ENCODE assay signal across 21 mouse cellular contexts in genomic region chr4:104220099-104220498, GRCm38 (mm10).
A peak's percentile ranks its signal among the peaks of the same experiment; 100 is the strongest.
DNase-seq lines count a peak whose midpoint lies in the region; ATAC-seq and TF ChIP-seq lines count a peak whose summit lies in the region.
"Had no signal": no experiment of that assay in that cellular context is flagged by ENCODE, and none has a peak within 500 bp of the region (broad histone marks: within the 10 kb centered on the region; RNA-seq: fewer than 3 reads in every experiment).

No protein-coding gene starts in this region.

- no peak overlapping the region for H3K4me2 ChIP-seq in heart, embryonic 16.5 days (ENCODE audit: low read depth, low read length)
- H3K4me2 ChIP-seq in midbrain, embryonic 15.5 days = no peak overlapping the region
- H3K4me2 ChIP-seq: embryonic facial prominence, embryonic 15.5 days; forebrain, embryonic 15.5 days; heart, embryonic 11.5 days; hindbrain, embryonic 12.5 days had no signal

- no peak overlapping the region for H3K27ac ChIP-seq in heart, embryonic 16.5 days (ENCODE audit: low read length)
- peak overlapping the region; percentile 43 for H3K27ac ChIP-seq in midbrain, embryonic 15.5 days
- H3K27ac ChIP-seq: embryonic facial prominence, embryonic 15.5 days; forebrain, embryonic 15.5 days; hindbrain, embryonic 12.5 days had no signal

- H3K27me3 ChIP-seq in heart, embryonic 16.5 days (ENCODE audit: control insufficient read depth, insufficient read depth, low read length) = no peaks in the 10 kb centered on the region
- no peaks in the 10 kb centered on the region for H3K27me3 ChIP-seq in midbrain, embryonic 15.5 days (replicated peaks)
- H3K27me3 ChIP-seq: embryonic facial prominence, embryonic 15.5 days; forebrain, embryonic 15.5 days; hindbrain, embryonic 12.5 days had no signal

- H3K4me1 ChIP-seq in heart, embryonic 16.5 days (ENCODE audit: control insufficient read depth, insufficient read depth, low read length) = peaks cover 2% of the 10 kb centered on the region; the same call in 1 of the 2 replicates
- H3K4me1 ChIP-seq in midbrain, embryonic 15.5 days = peaks cover 36% of the 10 kb centered on the region
- H3K4me1 ChIP-seq: embryonic facial prominence, embryonic 15.5 days had no signal

- intact Hi-C loops in heart, postnatal 10 days (cut with DNase I) = no loop called here

- TF ChIP-seq CTCF in brain, embryonic 14.5 days (IDR thresholded peaks at IDR 0.05; ENCODE audit: borderline replicate concordance, extremely low read depth, insufficient read depth, insufficient read length) = no peak

- WGBS in heart, embryonic 16.5 days = 4% methylated on average over 3 of the region's 3 CpGs
- WGBS in midbrain, embryonic 15.5 days = 30% methylated on average over 3 of the region's 3 CpGs

- TF ChIP-seq POLR2A in brain, embryonic 14.5 days (IDR thresholded peaks at IDR 0.05; ENCODE audit: borderline replicate concordance, extremely low read depth, insufficient read depth, insufficient read length, poor library complexity, severe bottlenecking) = no peak

- no peak overlapping the region for H3K4me3 ChIP-seq in heart, embryonic 16.5 days (ENCODE audit: low read length)
- H3K4me3 ChIP-seq in midbrain, embryonic 15.5 days = no peak overlapping the region
- H3K4me3 ChIP-seq: embryonic facial prominence, embryonic 15.5 days; erythroblast, embryonic 14.5 days; forebrain, embryonic 15.5 days; hindbrain, embryonic 12.5 days had no signal

- no peaks in the 10 kb centered on the region for H3K36me3 ChIP-seq in heart, embryonic 16.5 days (ENCODE audit: control insufficient read depth, insufficient read depth)
- H3K36me3 ChIP-seq in midbrain, embryonic 15.5 days (replicated peaks) = no peaks in the 10 kb centered on the region
- H3K36me3 ChIP-seq: embryonic facial prominence, embryonic 15.5 days; forebrain, embryonic 15.5 days; hindbrain, embryonic 12.5 days had no signal

- H3K9ac ChIP-seq in heart, embryonic 16.5 days (ENCODE audit: low read length) = no peak overlapping the region
- H3K9ac ChIP-seq in midbrain, embryonic 15.5 days = no peak overlapping the region
- H3K9ac ChIP-seq: embryonic facial prominence, embryonic 15.5 days; forebrain, embryonic 15.5 days; hindbrain, embryonic 12.5 days had no signal

- peak; percentile 37; the same call in 1 of the 2 replicates for ATAC-seq in heart, embryonic 16.5 days (replicated peaks; ENCODE audit: extremely low read depth, insufficient read depth, low FRiP score)
- ATAC-seq in midbrain, embryonic 15.5 days (replicated peaks) = peak; percentile 65; the same call in 1 of the 2 replicates
- no peak for ATAC-seq in CD4-positive, CD25-positive, alpha-beta regulatory T cell, adult 4 months
- ATAC-seq: forebrain, embryonic 15.5 days; hindbrain, embryonic 16.5 days; inflammation-experienced regulatory T-cells, adult 6 months had no signal

- DNase-seq in heart, postnatal 10 days = no peak
- peak; percentile 55 for DNase-seq in brain, embryonic 14.5 days (ENCODE audit: low read depth)
- peak; percentile 42 for DNase-seq in gonadal fat pad, adult 2 months (ENCODE audit: low read depth)
- no peak for DNase-seq in cerebellum, adult 11-12 months
- DNase-seq: adrenal gland, adult 2 months; adrenal gland, postnatal 25 days; cerebellum, adult 8-10 months; cerebellum, postnatal 14 days; embryo, embryonic 11 days; gastrocnemius, postnatal 10 days; heart, postnatal 4 days had no signal

- H3K9me3 ChIP-seq in heart, embryonic 16.5 days (replicated peaks; ENCODE audit: control insufficient read depth, low read length) = no peaks in the 10 kb centered on the region
- no peaks in the 10 kb centered on the region for H3K9me3 ChIP-seq in midbrain, embryonic 15.5 days
- H3K9me3 ChIP-seq: embryonic facial prominence, embryonic 15.5 days; forebrain, embryonic 15.5 days; hindbrain, embryonic 12.5 days had no signal

Comparison
In these comparisons a context has a peak if more than half of its experiments do, and no peak if none do; other contexts are left out.
1. DNase-seq: peak in brain, embryonic 14.5 days (single experiment) and gonadal fat pad, adult 2 months (single experiment); none in heart, postnatal 10 days (0 of 2) and cerebellum, adult 11-12 months (single experiment).